Mouse (Mus musculus): ENCODE measurements around the gene Gm17521. TPM values are rescaled to one million over a fixed set of nuclear protein-coding genes. Genes with fewer than 3 reads are reported as not detected.
"Not testable (repeated sequence)": the region's sequence is repeated elsewhere in the genome, so short reads cannot be mapped to it uniquely, and the experiment has no call there.

Gene Gm17521
- polyA plus RNA-seq (2015; fragmentation: Nextera tagmentation; extraction: Ambion mirVana): not detected in 2 replicates

DNA sequence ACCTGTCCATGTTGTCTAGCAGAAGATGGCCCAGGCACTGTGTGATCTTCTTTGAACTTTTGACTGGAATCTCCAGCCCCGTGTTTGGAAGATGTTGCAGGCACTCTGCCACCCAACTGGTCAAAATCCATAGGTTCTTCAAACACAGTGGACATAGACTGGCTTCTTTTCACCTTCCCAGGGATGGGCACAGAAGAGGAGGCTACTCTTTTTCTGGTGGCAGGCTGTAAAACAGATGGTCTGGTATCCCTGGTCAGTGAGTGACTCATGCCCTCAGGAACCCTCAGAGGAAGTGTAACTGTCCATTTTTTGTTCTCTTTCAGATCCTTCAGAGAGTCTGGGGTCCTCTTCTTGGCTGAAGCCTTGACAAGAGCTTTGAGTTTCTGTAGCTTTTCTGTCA lies at the start of gene Gm17521:
Gm17521 (minus strand) TSS at position 101 of the 400 bp plus-strand sequence.
- not testable (repeated sequence) for H3K4me1 ChIP-seq (replicated peaks; ENCODE audit: control insufficient read depth, insufficient read depth, low read length); H3K9me3 ChIP-seq (ENCODE audit: control insufficient read depth); H3K4me2 ChIP-seq (replicated peaks; ENCODE audit: low read depth); H3K27me3 ChIP-seq (replicated peaks; ENCODE audit: control insufficient read depth, insufficient read depth, low read length); ATAC-seq; H3K9ac ChIP-seq (ENCODE audit: low read depth, low read length); H3K36me3 ChIP-seq (ENCODE audit: control insufficient read depth, insufficient read depth); H3K27ac ChIP-seq (ENCODE audit: low read depth, low read length); H3K4me3 ChIP-seq (ENCODE audit: low read depth, low read length)
- WGBS: 87% methylated on average over 1 of the region's 1 CpGs

DNA sequence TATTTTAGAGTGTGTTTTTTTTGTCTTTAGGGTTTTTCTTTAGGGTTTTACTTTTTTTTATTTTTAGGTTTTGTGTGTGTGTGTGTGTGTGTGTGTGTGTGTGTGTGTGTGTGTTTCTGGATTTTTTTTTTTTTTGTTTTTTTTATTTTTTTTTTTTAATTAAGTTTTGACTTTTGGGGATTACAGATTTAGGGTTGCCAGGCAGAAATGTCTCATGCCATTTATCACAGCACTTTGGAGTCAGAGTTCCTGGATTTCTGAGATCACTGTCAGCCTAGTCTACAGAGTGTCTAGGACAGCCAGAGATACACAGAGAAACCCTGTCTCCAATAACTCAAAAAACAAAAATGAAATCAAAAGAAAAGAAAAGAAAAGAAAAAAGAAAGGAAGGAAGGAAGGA lies 14.5 kb upstream of the Gm17521 start:
- Histone ChIP-seq H3K27me3 (replicated peaks; ENCODE audit: control insufficient read depth, insufficient read depth, low read length) (no peaks in the 10 kb centered on the region), H3K36me3 (ENCODE audit: control insufficient read depth, insufficient read depth) (no peaks in the 10 kb centered on the region), H3K4me3 (ENCODE audit: low read depth, low read length) (no peak overlapping the region), H3K9me3 (ENCODE audit: control insufficient read depth) (no peaks in the 10 kb centered on the region), H3K4me1 (replicated peaks; ENCODE audit: control insufficient read depth, insufficient read depth, low read length) (no peaks in the 10 kb centered on the region), H3K27ac (ENCODE audit: low read depth, low read length) (no peak overlapping the region), H3K9ac (ENCODE audit: low read depth, low read length) (no peak overlapping the region), H3K4me2 (replicated peaks; ENCODE audit: low read depth) (no peak overlapping the region)
- no peak for TF ChIP-seq CTCF (IDR thresholded peaks at IDR 0.05; ENCODE audit: low read depth)
- no peak for ATAC-seq

DNA sequence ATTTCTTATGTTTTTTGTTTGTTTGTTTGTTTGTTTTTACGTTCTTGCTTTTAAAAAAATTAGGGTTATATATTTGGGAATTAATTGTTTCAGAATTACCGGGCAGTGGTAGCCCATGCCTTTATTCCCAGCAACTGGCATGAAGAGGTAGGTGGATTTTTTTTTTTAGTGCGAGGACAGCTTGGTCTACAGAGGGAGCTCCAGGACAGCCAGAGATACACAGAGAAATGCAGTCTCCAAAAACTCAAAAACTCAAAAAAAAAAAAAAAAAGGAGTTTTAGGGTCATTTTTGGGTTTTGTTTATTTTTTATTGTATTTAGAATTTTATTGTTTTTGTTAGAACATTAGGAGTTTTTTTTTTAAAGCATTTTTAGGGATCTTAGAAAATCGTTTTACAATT lies 14.0 kb upstream of the Gm17521 start:
- Histone ChIP-seq H3K27ac (ENCODE audit: low read depth, low read length) (no peak overlapping the region), H3K4me2 (replicated peaks; ENCODE audit: low read depth) (no peak overlapping the region), H3K4me3 (ENCODE audit: low read depth, low read length) (no peak overlapping the region), H3K27me3 (replicated peaks; ENCODE audit: control insufficient read depth, insufficient read depth, low read length) (no peaks in the 10 kb centered on the region), H3K9me3 (ENCODE audit: control insufficient read depth) (no peaks in the 10 kb centered on the region), H3K9ac (ENCODE audit: low read depth, low read length) (no peak overlapping the region), H3K4me1 (replicated peaks; ENCODE audit: control insufficient read depth, insufficient read depth, low read length) (no peaks in the 10 kb centered on the region), H3K36me3 (ENCODE audit: control insufficient read depth, insufficient read depth) (no peaks in the 10 kb centered on the region)
- no peak for ATAC-seq
- WGBS: 63% methylated on average over 4 of the region's 4 CpGs
- no peak for TF ChIP-seq CTCF (IDR thresholded peaks at IDR 0.05; ENCODE audit: low read depth)

Other genes with a start within 250 kb of the Gm17521 start
- gene Cldn34c1, start 73.8 kb upstream of the Gm17521 start, polyA plus RNA-seq (2015; fragmentation: Nextera tagmentation; extraction: Ambion mirVana): 4.9 and 5.5 TPM in 2 replicates
- gene Srsx, start 192.8 kb upstream of the Gm17521 start, polyA plus RNA-seq (2015; fragmentation: Nextera tagmentation; extraction: Ambion mirVana): not detected in 2 replicates
- gene Gm17577, start 217.2 kb upstream of the Gm17521 start, polyA plus RNA-seq (2015; fragmentation: Nextera tagmentation; extraction: Ambion mirVana): not detected in 2 replicates

Data from intestine, postnatal 0 days (tissue).